Mouse (Mus musculus) cerebellum, adult 11 months (tissue): ENCODE results near the gene Olfr1431.
"Not testable (repeated sequence)": the region's sequence is repeated elsewhere in the genome, so short reads cannot be mapped to it uniquely, and the experiment has no call there.

Experiments
- DNase-seq: peaks from one replicate; pipeline ENCODE4 v3.0.0; 2022

The Olfr1431 gene

DNA sequence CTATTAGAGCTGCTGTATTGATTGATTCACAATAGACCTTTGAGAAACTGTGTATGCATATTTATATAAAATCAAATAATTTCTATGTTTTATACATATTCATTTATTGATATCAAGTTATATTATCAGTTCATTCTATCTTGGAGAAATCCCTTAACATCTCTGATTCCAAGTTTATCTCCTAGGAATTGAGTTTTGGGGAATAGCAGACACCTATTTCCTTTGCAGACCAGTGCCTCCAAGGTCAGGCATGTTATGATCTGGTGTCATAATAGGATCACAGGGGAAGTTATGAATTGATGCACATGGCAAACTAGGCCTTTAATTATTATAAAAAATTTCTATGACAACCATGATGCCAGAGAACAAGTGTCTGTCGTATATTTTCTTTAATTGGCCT lies at the start of gene Olfr1431:
Olfr1431 (plus strand) TSS at position 301 of the 400 bp plus-strand sequence.
- DNase-seq: no peak

DNA sequence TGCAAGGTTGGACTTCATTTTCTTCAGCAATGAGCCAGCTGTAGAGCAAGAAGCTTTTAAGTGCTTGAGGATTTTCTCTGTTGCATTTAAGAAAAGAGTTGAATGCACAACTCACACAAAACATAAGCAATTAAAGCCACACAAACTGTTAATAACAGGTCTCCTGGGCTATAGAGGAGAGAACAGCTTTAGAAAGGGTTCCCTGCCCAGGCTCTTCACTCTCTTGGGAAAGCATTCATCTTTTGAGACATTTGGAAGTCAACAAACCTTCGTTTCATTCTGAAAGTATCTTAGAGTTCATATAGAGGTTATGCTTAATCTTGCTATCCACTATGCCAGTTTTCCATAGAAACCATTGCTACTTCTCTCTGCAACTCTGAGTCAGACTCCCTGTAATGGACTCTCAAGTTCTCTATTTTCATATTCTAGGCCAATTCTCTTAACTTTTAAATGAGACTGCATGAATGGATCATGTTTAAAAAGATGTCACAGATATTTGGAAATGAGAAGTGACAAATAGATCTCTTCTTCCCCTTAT lies 30.3 kb upstream of the Olfr1431 start, which contains the start of gene Olfr1555-ps1:
Olfr1555-ps1 (minus strand) TSS at position 51 of the 538 bp plus-strand sequence.
- not testable (repeated sequence) for DNase-seq

DNA sequence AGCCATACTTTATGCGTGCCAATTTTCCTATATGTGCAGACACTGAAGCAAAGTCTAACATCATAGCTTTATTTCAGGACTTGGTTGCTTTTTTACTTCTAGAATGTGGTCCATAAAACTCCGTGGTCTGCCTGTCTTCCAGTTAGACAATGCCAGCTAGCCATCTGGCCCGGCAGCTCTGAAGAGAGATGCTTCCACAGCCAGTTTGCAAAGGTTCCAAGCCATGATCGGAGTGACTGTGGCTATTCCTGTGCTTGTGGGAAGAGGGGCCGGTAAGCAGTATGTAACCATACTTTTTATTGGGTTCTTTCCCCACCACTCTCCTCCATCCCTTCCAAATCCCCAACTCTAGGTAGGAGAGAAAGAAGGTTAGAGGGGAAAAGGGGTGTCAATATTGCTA lies 25.0 kb upstream of the Olfr1431 start:
- DNase-seq: not testable (repeated sequence)

GRCm38 (mm10) chr19:12199076-12199475 lies 1.4 kb upstream of the Olfr1431 start:
- not testable (repeated sequence) for DNase-seq

DNA sequence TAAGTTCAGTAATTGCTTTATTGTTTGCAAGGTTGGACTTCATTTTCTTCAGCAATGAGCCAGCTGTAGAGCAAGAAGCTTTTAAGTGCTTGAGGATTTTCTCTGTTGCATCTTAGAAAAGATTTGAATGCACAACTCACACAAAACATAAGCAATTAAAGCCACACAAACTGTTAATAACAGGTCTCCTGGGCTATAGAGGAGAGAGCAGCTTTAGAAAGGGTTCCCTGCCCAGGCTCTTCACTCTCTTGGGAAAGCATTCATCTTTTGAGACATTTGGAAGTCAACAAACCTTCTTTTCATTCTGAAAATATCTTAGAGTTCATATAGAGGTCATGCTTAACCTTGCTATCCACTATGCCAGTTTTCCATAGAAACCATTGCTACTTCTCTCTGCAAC lies 32.1 kb downstream of the Olfr1431 start, which contains the start of gene Olfr1432:
Olfr1432 (minus strand) TSS at position 101 of the 400 bp plus-strand sequence.
- DNase-seq: not testable (repeated sequence)

DNA sequence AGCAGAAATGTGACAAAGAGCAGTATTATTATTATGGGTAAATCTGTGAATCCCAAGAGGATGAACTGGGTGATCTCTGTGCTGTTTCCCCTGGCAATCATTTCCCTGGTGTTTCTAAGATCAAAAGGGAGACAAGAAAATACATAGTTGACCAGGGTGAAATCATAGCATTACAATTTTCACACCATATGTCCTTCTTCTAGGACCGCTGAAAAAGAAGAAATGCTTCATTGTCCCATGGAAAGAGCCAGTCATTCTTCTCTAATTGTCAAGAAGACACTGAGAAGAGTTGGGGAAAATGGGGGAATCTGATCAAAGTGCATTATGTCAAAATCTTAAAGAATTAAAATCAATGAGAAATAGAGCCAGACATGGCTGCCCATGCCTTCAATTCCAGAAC lies 41.1 kb downstream of the Olfr1431 start, which contains the start of gene Olfr262:
Olfr262 (minus strand) TSS at position 101 of the 400 bp plus-strand sequence.
- DNase-seq: no peak

GRCm38 (mm10) chr19:12260732-12261131 lies 60.3 kb downstream of the Olfr1431 start, which contains the start of gene Olfr235:
Gene Olfr235 (plus strand): TSS chr19:12261032.
- no peak for DNase-seq
